In genomic region chr4:59581314-59582185, GRCm38 (mm10) we compare ENCODE assay signal across 7 mouse cellular contexts. TPM values are rescaled to one million over a fixed set of nuclear protein-coding genes. Genes with fewer than 3 reads are reported as not detected.
A peak's percentile ranks its signal among the peaks of the same experiment; 100 is the strongest.
DNase-seq lines count a peak whose midpoint lies in the region; ATAC-seq lines count a peak whose summit lies in the region.

Gene Hsdl2 (plus strand): TSS chr4:59581563.

- peak within 1 kb of the TSS; percentile 78 for H3K9ac ChIP-seq in embryonic facial prominence, embryonic 12.5 days
- peak within 1 kb of the TSS; percentile 70 for H3K9ac ChIP-seq in limb, embryonic 11.5 days (ENCODE audit: low read length)
- H3K9ac ChIP-seq in midbrain, embryonic 14.5 days (replicated peaks; ENCODE audit: low read length), result peak within 1 kb of the TSS; percentile 68

- H3K27ac ChIP-seq in embryonic facial prominence, embryonic 12.5 days, result peak within 1 kb of the TSS; percentile 91
- H3K27ac ChIP-seq in limb, embryonic 11.5 days (replicated peaks; ENCODE audit: low read depth, low read length), result no peak within 1 kb of the TSS
- H3K27ac ChIP-seq in midbrain, embryonic 14.5 days (replicated peaks; ENCODE audit: low read depth, low read length), result peak within 1 kb of the TSS; percentile 90

- H3K36me3 ChIP-seq in embryonic facial prominence, embryonic 12.5 days, result no peaks in the 10 kb centered on the region
- H3K36me3 ChIP-seq in limb, embryonic 11.5 days (ENCODE audit: control insufficient read depth, insufficient read depth, low read length), result no peaks in the 10 kb centered on the region
- H3K36me3 ChIP-seq in midbrain, embryonic 14.5 days (ENCODE audit: control insufficient read depth, insufficient read depth, low read length), result no peaks in the 10 kb centered on the region

- peak; percentile 93 for ATAC-seq in embryonic facial prominence, embryonic 12.5 days (ENCODE audit: insufficient number of reproducible peaks, insufficient read depth, low FRiP score, low TSS enrichment)
- ATAC-seq in limb, embryonic 11.5 days (ENCODE audit: insufficient number of reproducible peaks, low FRiP score, low TSS enrichment, low read depth), result peak; percentile 91
- peak; percentile 94 for ATAC-seq in midbrain, embryonic 14.5 days (ENCODE audit: low FRiP score, low TSS enrichment)

- peak within 1 kb of the TSS; percentile 77 for H3K4me3 ChIP-seq in embryonic facial prominence, embryonic 12.5 days
- H3K4me3 ChIP-seq in limb, embryonic 11.5 days (ENCODE audit: low read depth, low read length), result peak within 1 kb of the TSS; percentile 53
- H3K4me3 ChIP-seq in midbrain, embryonic 14.5 days (replicated peaks; ENCODE audit: low read depth, low read length), result peak within 1 kb of the TSS; percentile 67

- H3K27me3 ChIP-seq in embryonic facial prominence, embryonic 12.5 days, result no peaks in the 10 kb centered on the region
- H3K27me3 ChIP-seq in limb, embryonic 11.5 days (ENCODE audit: control insufficient read depth, insufficient read depth, low read length), result no peaks in the 10 kb centered on the region
- H3K27me3 ChIP-seq in midbrain, embryonic 14.5 days (ENCODE audit: control insufficient read depth, insufficient read depth, low read length), result no peaks in the 10 kb centered on the region

- peak within 1 kb of the TSS; percentile 75 for H3K4me2 ChIP-seq in embryonic facial prominence, embryonic 12.5 days (replicated peaks)
- peak within 1 kb of the TSS; percentile 88 for H3K4me2 ChIP-seq in limb, embryonic 11.5 days (ENCODE audit: low read depth, severe bottlenecking)
- H3K4me2 ChIP-seq in midbrain, embryonic 14.5 days (ENCODE audit: low read length), result peak within 1 kb of the TSS; percentile 73

- H3K4me1 ChIP-seq in embryonic facial prominence, embryonic 12.5 days, result peaks cover 9% of the 10 kb centered on the region
- H3K4me1 ChIP-seq in limb, embryonic 11.5 days (ENCODE audit: control insufficient read depth, insufficient read depth, low read length), result peaks cover 4% of the 10 kb centered on the region; the same call in 1 of the 2 replicates
- peaks cover 4% of the 10 kb centered on the region for H3K4me1 ChIP-seq in midbrain, embryonic 14.5 days (ENCODE audit: control insufficient read depth, insufficient read depth, low read length)

- DNase-seq in adrenal gland, postnatal 25 days, result peak; percentile 99
- peak; percentile 100 for DNase-seq in heart, adult 11 months
- DNase-seq in kidney, adult 18-20 months, result peak; percentile 98
- DNase-seq in limb, embryonic 11.5 days (ENCODE audit: low spot score), result peak; percentile 94
- DNase-seq in midbrain, embryonic 14.5 days, result peak; percentile 100
- DNase-seq in spleen, adult 18-20 months, result peak; percentile 99

- no peaks in the 10 kb centered on the region for H3K9me3 ChIP-seq in embryonic facial prominence, embryonic 12.5 days
- H3K9me3 ChIP-seq in limb, embryonic 11.5 days (ENCODE audit: control insufficient read depth, low read length), result no peaks in the 10 kb centered on the region
- no peaks in the 10 kb centered on the region for H3K9me3 ChIP-seq in midbrain, embryonic 14.5 days (ENCODE audit: control insufficient read depth, low read length)

- WGBS in embryonic facial prominence, embryonic 12.5 days, result 1% methylated on average over 61 of the region's 61 CpGs
- WGBS in limb, embryonic 11.5 days, result under 1% methylated on average over 61 of the region's 61 CpGs
- WGBS in midbrain, embryonic 14.5 days, result under 1% methylated on average over 61 of the region's 61 CpGs

RNA-seq across cellular contexts. Expression of gene Hsdl2, which starts in this region (rescaled TPM):
- 65.0 and 77.2 TPM in 2 replicates for total RNA-seq in adrenal gland, postnatal 25 days (2021)
- 27.6 and 28.0 TPM in 2 replicates for polyA plus RNA-seq in embryonic facial prominence, embryonic 12.5 days (2016; fragmentation: Nextera tagmentation; extraction: Ambion mirVana)
- polyA plus RNA-seq in limb, embryonic 11.5 days (2014; fragmentation: Nextera tagmentation; extraction: Ambion mirVana), result 18.7 and 20.1 TPM in 2 replicates
- polyA plus RNA-seq in midbrain, embryonic 14.5 days (2014; fragmentation: Nextera tagmentation; extraction: Ambion mirVana), result 30.5 and 31.7 TPM in 2 replicates
